Mouse (Mus musculus) thymus, adult 2 months (tissue): Measurements from ENCODE around the gene Bmx. TPM values are rescaled to one million over a fixed set of nuclear protein-coding genes. Genes with fewer than 3 reads are reported as not detected.

ENCODE experiments used
- DNase-seq: peaks from one replicate; pipeline ENCODE4 v3.0.0; 2021
- H3K27ac ChIP-seq: fragments of 200-500 bp; 2 replicates; pipeline ENCODE4 v1.5.1; 2012; ENCODE audit warnings: low read length, control low read depth; ENCODE audit not compliant: control insufficient read depth, insufficient read depth
- H3K27me3 ChIP-seq: fragments of 200-500 bp; 2 replicates; pipeline ENCODE4 v1.6.1; 2012; ENCODE audit warnings: mild to moderate bottlenecking, low read length, moderate library complexity, mixed read lengths; ENCODE audit not compliant: control insufficient read depth, insufficient read depth
- H3K36me3 ChIP-seq: fragments of 200-500 bp; 2 replicates; pipeline ENCODE4 v1.6.1; 2012; ENCODE audit warnings: mild to moderate bottlenecking, low read length, moderate library complexity; ENCODE audit not compliant: control insufficient read depth, insufficient read depth
- H3K4me1 ChIP-seq: fragments of 200-500 bp; replicated peaks from 2 replicates; pipeline ENCODE4 v1.6.1; 2012; ENCODE audit warnings: low read length; ENCODE audit not compliant: control insufficient read depth, insufficient read depth
- H3K4me3 ChIP-seq: fragments of 200-500 bp; 2 replicates; pipeline ENCODE4 v1.5.1; 2012; ENCODE audit warnings: mild to moderate bottlenecking, low read length, control low read depth, moderate library complexity; ENCODE audit not compliant: control insufficient read depth, insufficient read depth
- CTCF ChIP-seq: fragments of 200-500 bp; IDR thresholded peaks from 2 replicates; pipeline ENCODE4 v1.5.1; 2012; ENCODE audit warnings: mild to moderate bottlenecking, control low read depth, low read length, moderate library complexity, borderline replicate concordance; ENCODE audit not compliant: control insufficient read depth, poor library complexity, insufficient read depth; ENCODE audit errors: extremely low read depth
- POLR2A ChIP-seq: fragments of 200-500 bp; IDR thresholded peaks from 2 replicates; pipeline ENCODE4 v1.6.1; 2012; ENCODE audit warnings: mild to moderate bottlenecking, low read length, control low read depth, moderate library complexity; ENCODE audit not compliant: control insufficient read depth, poor library complexity, insufficient read depth; ENCODE audit errors: extremely low read depth
- WGBS: fragments of 180-500 bp; shearing (Covaris S2); methylation state at CpG from one replicate; pipeline ENCODE4 v1.1.7; 2018; 5-methylcytosine and 5-hydroxymethylcytosine counted together
- polyA plus RNA-seq: library from polyadenylated mRNA; depleted of rRNA; stranded (reverse); fragments of >200 nt; gene quantifications from 2 replicates; pipeline ENCODE4 v1.2.3, GENCODE M21; 2012; rRNA removed

Gene Bmx
- polyA plus RNA-seq, 1 experiment = 0.50 TPM

- no peaks in the 10 kb centered on the region for H3K27me3 ChIP-seq
- no peak overlapping the region for H3K4me3 ChIP-seq
- no peak overlapping the region for H3K27ac ChIP-seq
- no peaks in the 10 kb centered on the region for H3K4me1 ChIP-seq
- TF ChIP-seq CTCF = no peak
- no peak for TF ChIP-seq POLR2A
- 93% methylated on average over 5 of the region's 5 CpGs for WGBS
- DNase-seq = no peak
- H3K36me3 ChIP-seq = no peaks in the 10 kb centered on the region
Observed at GRCm38 (mm10) chrX:164154594-164154993, 103.4 kb downstream of the Bmx start.

GRCm38 (mm10) chrX:164153606-164154005 is 104.4 kb downstream of the Bmx start:
- Histone ChIP-seq H3K36me3 (no peaks in the 10 kb centered on the region), H3K4me1 (no peaks in the 10 kb centered on the region), H3K4me3 (no peak overlapping the region), H3K27me3 (no peaks in the 10 kb centered on the region), H3K27ac (no peak overlapping the region)
- DNase-seq = no peak
- no peak for TF ChIP-seq POLR2A
- no peak for TF ChIP-seq CTCF

GRCm38 (mm10) chrX:164152703-164153102 is 105.3 kb downstream of the Bmx start:
- no peak overlapping the region for H3K27ac ChIP-seq
- TF ChIP-seq CTCF (no peak), POLR2A (no peak)

GRCm38 (mm10) chrX:164145463-164146250 is 112.3 kb downstream of the Bmx start:
- no peak for DNase-seq
- TF ChIP-seq CTCF (no peak), POLR2A (no peak)
- Histone ChIP-seq H3K4me1 (no peaks in the 10 kb centered on the region), H3K27ac (no peak overlapping the region), H3K27me3 (no peaks in the 10 kb centered on the region), H3K4me3 (no peak overlapping the region), H3K36me3 (no peaks in the 10 kb centered on the region)
- 93% methylated on average over 6 of the region's 6 CpGs for WGBS

More at GRCm38 (mm10) chrX:164152703-164153102, 105.3 kb downstream of the Bmx start:
- H3K27me3 ChIP-seq = no peaks in the 10 kb centered on the region
- H3K4me3 ChIP-seq = no peak overlapping the region
- 80% methylated on average over 2 of the region's 2 CpGs for WGBS
- DNase-seq = no peak
- no peaks in the 10 kb centered on the region for H3K36me3 ChIP-seq
- no peaks in the 10 kb centered on the region for H3K4me1 ChIP-seq

Other genes starting within 250 kb of the Bmx start
- 2.7 and 2.9 TPM in 2 replicates for gene Car5b, start 230.2 kb downstream of the Bmx start, polyA plus RNA-seq
- 10.9 and 13.7 TPM in 2 replicates for gene Siah1b, start 181.7 kb downstream of the Bmx start, polyA plus RNA-seq
- not detected in 2 replicates for gene Cltrn, start 169.4 kb downstream of the Bmx start, polyA plus RNA-seq
- gene Ace2, start 118.9 kb downstream of the Bmx start, polyA plus RNA-seq = 0.08 TPM in 2 replicates
- 0.57 and 0.75 TPM in 2 replicates for gene Pir, start 11.2 kb upstream of the Bmx start, polyA plus RNA-seq
- 0.36 and 0.49 TPM in 2 replicates for gene Vegfd, start 115.2 kb upstream of the Bmx start, polyA plus RNA-seq
- gene Piga, start 161.6 kb upstream of the Bmx start, polyA plus RNA-seq = 7.2 and 7.4 TPM in 2 replicates
- gene Asb11, start 178.8 kb upstream of the Bmx start, polyA plus RNA-seq = 0.59 and 3.9 TPM in 2 replicates
- not detected in 2 replicates for gene Asb9, start 248.1 kb upstream of the Bmx start, polyA plus RNA-seq